Comparison of ENCODE assay signal across 15 mouse cellular contexts in genomic region chr2:125973207-125973606, GRCm38 (mm10).
DNase-seq lines count a peak whose midpoint lies in the region; ATAC-seq lines count a peak whose summit lies in the region.
"Had no signal": no experiment of that assay in that cellular context is flagged by ENCODE, and none has a peak within 500 bp of the region (broad histone marks: within the 10 kb centered on the region; RNA-seq: fewer than 3 reads in every experiment).

No protein-coding gene starts in this region.

- peak overlapping the region; percentile 49; the same call in 1 of the 2 replicates for H3K27ac ChIP-seq in embryonic facial prominence, embryonic 14.5 days (replicated peaks; ENCODE audit: low read depth, low read length)
- no peak overlapping the region for H3K27ac ChIP-seq in limb, embryonic 12.5 days
- H3K27ac ChIP-seq: forebrain, embryonic 15.5 days; heart, adult 2 months had no signal

- H3K4me1 ChIP-seq in embryonic facial prominence, embryonic 14.5 days (ENCODE audit: control insufficient read depth, insufficient read depth, low read length): peaks cover 7% of the 10 kb centered on the region
- H3K4me1 ChIP-seq in limb, embryonic 12.5 days (replicated peaks): peaks cover 19% of the 10 kb centered on the region
- H3K4me1 ChIP-seq: forebrain, embryonic 15.5 days had no signal

- H3K9me3 ChIP-seq in embryonic facial prominence, embryonic 14.5 days (ENCODE audit: control insufficient read depth, low read length): no peaks in the 10 kb centered on the region
- no peaks in the 10 kb centered on the region for H3K9me3 ChIP-seq in limb, embryonic 12.5 days
- H3K9me3 ChIP-seq: forebrain, embryonic 15.5 days had no signal

- H3K36me3 ChIP-seq in embryonic facial prominence, embryonic 14.5 days (ENCODE audit: control insufficient read depth, insufficient read depth, low read length): peaks cover 8% of the 10 kb centered on the region
- H3K36me3 ChIP-seq in limb, embryonic 12.5 days: no peaks in the 10 kb centered on the region
- H3K36me3 ChIP-seq: forebrain, embryonic 15.5 days had no signal

- H3K4me2 ChIP-seq in embryonic facial prominence, embryonic 14.5 days (ENCODE audit: low read depth, low read length): no peak overlapping the region
- H3K4me2 ChIP-seq in limb, embryonic 12.5 days: no peak overlapping the region
- H3K4me2 ChIP-seq: forebrain, embryonic 15.5 days had no signal

- peak; percentile 26 for DNase-seq in kidney, adult 9 months
- DNase-seq in kidney, adult 11 months: no peak
- DNase-seq in embryo, embryonic 10 days (ENCODE audit: low spot score): peak; percentile 65
- DNase-seq in embryonic facial prominence, embryonic 14.5 days (ENCODE audit: low spot score): peak; percentile 66
- no peak for DNase-seq in adrenal gland, adult (ENCODE audit: inconsistent age in 2 of 2, low spot score in 1 of 2)
- no peak for DNase-seq in T-cell, adult 2 months (ENCODE audit: low spot score)
- no peak for DNase-seq in heart, adult 8-10 months (ENCODE audit: low spot score)
- DNase-seq: adrenal gland, postnatal 10 days; heart, adult 2 months; heart, postnatal 36 days; thymus, postnatal 36 days had no signal

- no peak overlapping the region for H3K9ac ChIP-seq in embryonic facial prominence, embryonic 14.5 days (ENCODE audit: low read depth, low read length)
- no peak overlapping the region for H3K9ac ChIP-seq in limb, embryonic 12.5 days (replicated peaks)
- H3K9ac ChIP-seq: forebrain, embryonic 15.5 days had no signal

- H3K27me3 ChIP-seq in embryonic facial prominence, embryonic 14.5 days (replicated peaks; ENCODE audit: control insufficient read depth, insufficient read depth, low read length): no peaks in the 10 kb centered on the region
- no peaks in the 10 kb centered on the region for H3K27me3 ChIP-seq in limb, embryonic 12.5 days
- H3K27me3 ChIP-seq: forebrain, embryonic 15.5 days; Patski had no signal

- ATAC-seq in embryonic facial prominence, embryonic 14.5 days (ENCODE audit: low read depth): peak; percentile 80; the same call in 1 of the 2 replicates
- ATAC-seq in limb, embryonic 12.5 days (ENCODE audit: insufficient number of reproducible peaks, insufficient read depth, low FRiP score, low TSS enrichment, low read depth): peak; percentile 52; the same call in 1 of the 2 replicates
- ATAC-seq: forebrain, embryonic 15.5 days; midbrain, embryonic 16.5 days; Patski had no signal

- 22% methylated on average over 6 of the region's 6 CpGs for WGBS in embryonic facial prominence, embryonic 14.5 days
- 40% methylated on average over 6 of the region's 6 CpGs for WGBS in limb, embryonic 12.5 days

- no peak overlapping the region for H3K4me3 ChIP-seq in embryonic facial prominence, embryonic 14.5 days (ENCODE audit: low read depth, low read length)
- H3K4me3 ChIP-seq in limb, embryonic 12.5 days (replicated peaks): no peak overlapping the region
- H3K4me3 ChIP-seq: forebrain, embryonic 15.5 days; heart, adult 2 months had no signal

Comparison
In these comparisons a context has a peak if more than half of its experiments do, and no peak if none do; other contexts are left out.
1. DNase-seq: peak in kidney, adult 9 months (single experiment), embryo, embryonic 10 days (single experiment) and embryonic facial prominence, embryonic 14.5 days (single experiment); none in kidney, adult 11 months (single experiment), adrenal gland, adult (0 of 2), T-cell, adult 2 months (single experiment) and heart, adult 8-10 months (single experiment).